Mouse (Mus musculus): ENCODE data around the gene Tmem175. TPM values are rescaled to one million over a fixed set of nuclear protein-coding genes. Genes with fewer than 3 reads are reported as not detected.

The Tmem175 gene
- total and polyA plus RNA-seq, 3 experiments, result 20.3 to 25.4 (median 21.4) TPM

GRCm38 (mm10) chr5:108621870-108622269, 7.7 kb upstream of the Tmem175 start:
- Histone ChIP-seq H3K9me3 (replicated peaks; ENCODE audit: low read length) (no peaks in the 10 kb centered on the region), H3K4me3 (replicated peaks in 1 of 3; ENCODE audit: low read depth in 2 of 3, low read length in 2 of 3, poor library complexity in 1 of 3) (no peak overlapping the region), H3K79me2 (replicated peaks; ENCODE audit: control insufficient read depth, extremely low read depth, insufficient read depth, poor library complexity, severe bottlenecking) (peaks cover 23% of the 10 kb centered on the region), H3K27me3 (replicated peaks) (no peaks in the 10 kb centered on the region), H3K36me3 (replicated peaks in 1 of 2; ENCODE audit: control insufficient read depth in 1 of 2, insufficient read depth in 1 of 2, low read length in 1 of 2) (peaks cover 56 to 83% of the 10 kb centered on the region in 2 experiments), H3K9ac (ENCODE audit: insufficient read depth, low read depth) (no peak overlapping the region), H3K27ac (ENCODE audit: insufficient read depth, low read depth) (no peak overlapping the region), H3K4me2 (ENCODE audit: insufficient read depth, low read depth, poor library complexity, severe bottlenecking) (no peak overlapping the region), H3K4me1 (ENCODE audit: control insufficient read depth in 1 of 2, insufficient read depth in 2 of 2) (peaks cover 0 to 9% of the 10 kb centered on the region in 2 experiments; a peak in 2 of 4 replicates)
- in situ Hi-C loops (cut with MboI; ENCODE audit: low pct_ligation_motif_present, low pct_unique_long_range_greater_than_20kb, low sequenced_read_pairs), result no loop called here
- dilution Hi-C loops (cut with MboI; ENCODE audit: extremely low pct_ligation_motif_present, extremely low pct_unique_long_range_greater_than_20kb, low sequenced_read_pairs), result no loop called here
- no peak for TF ChIP-seq IRF4 (IDR thresholded peaks at IDR 0.05; ENCODE audit: low read depth, low read length)
- no peak for TF ChIP-seq ETS1 (conservative IDR thresholded peaks at IDR 0.05; ENCODE audit: low read depth, low read length)
- no peak for TF ChIP-seq MYC (IDR thresholded peaks at IDR 0.05; ENCODE audit: low read depth, low read length)
- TF ChIP-seq SMC3 (IDR thresholded peaks at IDR 0.05; ENCODE audit: low read depth, low read length), result no peak
- no peak for TF ChIP-seq POLR2A (IDR thresholded peaks at IDR 0.05; ENCODE audit: low read depth, low read length)
- TF ChIP-seq CTCF (conservative IDR thresholded peaks at IDR 0.05 in 1 of 2, IDR thresholded peaks at IDR 0.05 in 1 of 2; ENCODE audit: low read depth in 2 of 2, low read length in 2 of 2), result no peak
- TF ChIP-seq MEF2A (IDR thresholded peaks at IDR 0.05; ENCODE audit: borderline replicate concordance, low read depth, low read length), result no peak
- TF ChIP-seq RAD21 (IDR thresholded peaks at IDR 0.05; ENCODE audit: low read depth, low read length), result no peak
- TF ChIP-seq E2F4 (IDR thresholded peaks at IDR 0.05; ENCODE audit: insufficient replicate concordance, low read depth, low read length), result no peak
- TF ChIP-seq NRF1 (IDR thresholded peaks at IDR 0.05; ENCODE audit: low read depth, low read length), result no peak
- TF ChIP-seq HCFC1 (IDR thresholded peaks at IDR 0.05; ENCODE audit: low read depth, low read length), result no peak
- TF ChIP-seq UBTF (IDR thresholded peaks at IDR 0.05; ENCODE audit: low read depth, low read length), result no peak
- TF ChIP-seq BHLHE40 (IDR thresholded peaks at IDR 0.05; ENCODE audit: low read depth, low read length), result no peak
- TF ChIP-seq PAX5 (IDR thresholded peaks at IDR 0.05; ENCODE audit: low read length), result no peak
- no peak for TF ChIP-seq CHD1 (IDR thresholded peaks at IDR 0.05; ENCODE audit: low read depth, low read length)
- DNase-seq (ENCODE audit: extremely low read depth), result no peak

DNA sequence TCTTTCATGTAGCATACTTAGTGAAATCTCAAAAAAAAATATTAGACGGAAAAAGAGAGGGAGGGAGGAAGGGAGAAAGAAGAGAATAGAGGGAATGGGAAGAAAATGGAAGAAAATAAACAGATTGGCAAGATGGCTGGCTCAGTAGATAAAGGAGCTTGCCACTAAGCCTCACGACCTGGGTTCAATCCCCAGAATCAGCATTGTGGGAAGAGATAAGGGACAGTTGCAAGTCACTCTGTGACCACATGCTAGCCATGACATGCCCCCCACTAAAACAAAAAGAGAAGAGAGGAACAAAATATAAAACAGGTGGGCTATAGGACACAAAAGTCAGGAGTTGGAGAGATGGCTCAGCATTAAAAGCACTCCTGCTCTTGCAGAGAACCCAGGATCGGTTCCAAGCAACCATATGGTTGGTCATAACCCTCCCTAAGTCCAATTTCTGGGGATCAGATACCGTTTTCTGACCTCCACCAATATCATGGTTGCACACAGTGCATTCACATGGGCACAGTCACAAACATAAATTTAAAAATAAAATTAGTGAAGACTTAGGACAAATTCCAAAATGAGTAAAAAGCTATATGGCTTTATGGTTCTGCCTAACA, 3.4 kb upstream of the Tmem175 start:
- in situ Hi-C loops (cut with MboI; ENCODE audit: low pct_ligation_motif_present, low pct_unique_long_range_greater_than_20kb, low sequenced_read_pairs) (no loop called here), dilution Hi-C loops (cut with MboI; ENCODE audit: extremely low pct_ligation_motif_present, extremely low pct_unique_long_range_greater_than_20kb, low sequenced_read_pairs) (no loop called here)
- H3K27me3 ChIP-seq (replicated peaks), result no peaks in the 10 kb centered on the region
- H3K4me3 ChIP-seq (replicated peaks in 1 of 3; ENCODE audit: low read depth in 2 of 3, low read length in 2 of 3, poor library complexity in 1 of 3), result no peak overlapping the region
- DNase-seq (ENCODE audit: extremely low read depth), result no peak
- no peaks in the 10 kb centered on the region for H3K9me3 ChIP-seq (replicated peaks; ENCODE audit: low read length)
- no peak overlapping the region for H3K4me2 ChIP-seq (ENCODE audit: insufficient read depth, low read depth, poor library complexity, severe bottlenecking)
- peaks cover 33 to 48% of the 10 kb centered on the region in 2 experiments for H3K36me3 ChIP-seq (replicated peaks in 1 of 2; ENCODE audit: control insufficient read depth in 1 of 2, insufficient read depth in 1 of 2, low read length in 1 of 2)
- H3K79me2 ChIP-seq (replicated peaks; ENCODE audit: control insufficient read depth, extremely low read depth, insufficient read depth, poor library complexity, severe bottlenecking), result peaks cover 43% of the 10 kb centered on the region
- H3K9ac ChIP-seq (ENCODE audit: insufficient read depth, low read depth), result peak overlapping the region; percentile 9; the same call in 1 of the 2 replicates
- H3K4me1 ChIP-seq (ENCODE audit: control insufficient read depth in 1 of 2, insufficient read depth in 2 of 2), result peaks cover 10 to 30% of the 10 kb centered on the region in 2 experiments; a peak in 3 of 4 replicates
- TF ChIP-seq TCF12 (IDR thresholded peaks at IDR 0.05; ENCODE audit: low read depth, low read length) (no peak), NELFE (IDR thresholded peaks at IDR 0.05; ENCODE audit: low read depth, low read length) (no peak), POLR2AphosphoS2 (IDR thresholded peaks at IDR 0.05; ENCODE audit: low read depth, low read length) (no peak), IRF4 (IDR thresholded peaks at IDR 0.05; ENCODE audit: low read depth, low read length) (no peak), HCFC1 (IDR thresholded peaks at IDR 0.05; ENCODE audit: low read depth, low read length) (no peak), ZNF384 (IDR thresholded peaks at IDR 0.05; ENCODE audit: low read depth, low read length) (no peak), KAT2A (IDR thresholded peaks at IDR 0.05; ENCODE audit: insufficient replicate concordance, low read length) (no peak)
- H3K27ac ChIP-seq (ENCODE audit: insufficient read depth, low read depth), result no peak overlapping the region

Data from CH12.LX (cell line).